Mouse (Mus musculus): ENCODE data around the gene Tspyl3.

The Tspyl3 gene

GRCm38 (mm10) chr2:153227959-153228358, 2.7 kb upstream of the Tspyl3 start:
- DNase-seq (ENCODE audit: low spot score) = no peak

- no peak for DNase-seq (ENCODE audit: low spot score)
Observed at GRCm38 (mm10) chr2:153225595-153225953, 333 bp upstream of the Tspyl3 start.

- no peak for DNase-seq (ENCODE audit: low spot score)
Observed at GRCm38 (mm10) chr2:153222566-153222965, 2.7 kb downstream of the Tspyl3 start.

GRCm38 (mm10) chr2:153222130-153222529, 3.1 kb downstream of the Tspyl3 start:
- no peak for DNase-seq (ENCODE audit: low spot score)

GRCm38 (mm10) chr2:153221620-153222019, 3.6 kb downstream of the Tspyl3 start:
- DNase-seq (ENCODE audit: low spot score) = no peak

DNA sequence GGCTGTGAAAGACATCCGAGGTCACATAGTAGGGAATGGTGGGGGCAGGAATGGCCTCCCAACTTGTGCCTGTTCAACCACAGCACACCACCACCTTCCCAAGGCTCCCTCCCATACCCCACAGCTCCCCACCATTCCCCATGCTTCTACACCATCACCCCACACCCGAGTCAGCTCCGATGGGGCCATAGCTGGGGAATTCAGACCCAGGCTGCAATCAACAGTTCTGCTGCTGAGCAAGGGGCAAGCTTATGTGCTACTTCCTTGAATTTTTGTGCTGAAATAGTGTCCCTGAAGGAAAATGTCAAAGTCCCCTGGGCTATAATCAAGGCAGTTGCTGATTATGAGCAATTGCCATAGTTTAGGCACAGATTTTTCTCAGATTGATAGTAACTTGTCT, 6.7 kb downstream of the Tspyl3 start:
- no peak for DNase-seq (ENCODE audit: low spot score)

DNA sequence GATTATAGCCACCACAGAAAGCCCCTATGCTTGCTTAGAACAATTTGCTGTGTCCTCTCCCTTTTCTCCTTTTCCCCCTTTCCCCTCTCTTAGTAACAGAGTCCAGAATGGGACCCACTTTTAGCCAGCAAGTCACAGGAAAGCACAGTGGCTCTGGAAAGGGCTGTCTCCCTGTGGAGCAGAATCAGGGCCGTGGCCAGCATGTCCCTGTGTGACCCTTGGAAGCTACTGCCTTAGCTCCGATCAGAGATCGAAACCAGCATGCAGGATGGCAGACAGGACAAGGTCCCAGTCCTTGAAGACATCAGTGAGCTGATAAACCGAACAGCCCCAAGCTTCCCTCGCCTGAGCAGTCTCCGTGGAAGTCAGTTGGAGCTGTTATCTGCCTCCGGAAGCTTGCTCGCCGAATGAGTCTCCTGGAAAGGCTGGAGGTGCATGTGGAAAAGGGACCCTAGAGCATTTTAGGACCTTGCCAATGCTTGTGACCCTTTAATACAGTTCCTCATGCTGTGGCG, 7.4 kb downstream of the Tspyl3 start:
- DNase-seq (ENCODE audit: low spot score) = no peak

DNA sequence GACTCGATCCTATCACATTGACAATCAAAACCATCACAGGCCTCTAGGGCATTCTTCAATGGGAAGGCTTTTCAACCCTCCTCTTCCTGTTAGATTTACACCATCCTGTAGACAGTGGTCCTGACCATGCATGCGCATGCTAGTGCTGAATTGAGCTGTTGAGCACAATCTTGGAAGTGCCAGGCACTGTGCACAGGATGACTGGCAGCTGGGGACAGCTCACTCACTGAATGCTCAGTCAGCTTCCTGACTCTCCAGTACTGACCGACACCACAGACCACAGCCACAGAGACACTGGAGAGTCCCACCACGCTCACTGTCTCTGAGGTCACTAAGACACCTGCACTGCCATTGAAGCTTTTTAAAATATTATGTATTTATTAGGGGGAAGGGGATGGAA, 9.8 kb downstream of the Tspyl3 start:
- no peak for DNase-seq (ENCODE audit: low spot score)

DNA sequence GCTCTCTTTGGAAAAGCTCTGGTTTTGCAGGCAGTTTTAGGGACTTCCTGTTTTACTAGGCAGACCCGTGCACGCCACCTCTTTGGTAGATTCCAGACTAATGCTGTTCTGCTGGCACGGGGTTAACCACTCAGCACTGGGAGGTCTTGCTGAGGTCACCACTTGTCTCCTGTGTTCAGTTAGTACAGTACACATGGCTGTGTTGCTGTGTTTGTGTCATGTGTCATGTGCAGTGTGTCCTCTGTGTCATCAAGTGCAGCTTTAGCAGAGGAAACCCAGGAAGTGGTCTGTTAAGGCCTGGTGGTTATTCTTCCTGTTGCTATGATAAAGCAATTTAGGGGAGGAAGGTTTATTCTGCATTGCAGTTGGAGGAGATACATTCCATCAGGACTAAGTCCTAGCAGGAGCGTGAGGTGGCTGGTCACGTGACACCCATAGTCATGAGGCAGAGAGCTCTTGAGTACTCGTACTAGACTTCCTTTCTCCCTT, 10.4 kb downstream of the Tspyl3 start:
- DNase-seq (ENCODE audit: low spot score) = no peak

DNA sequence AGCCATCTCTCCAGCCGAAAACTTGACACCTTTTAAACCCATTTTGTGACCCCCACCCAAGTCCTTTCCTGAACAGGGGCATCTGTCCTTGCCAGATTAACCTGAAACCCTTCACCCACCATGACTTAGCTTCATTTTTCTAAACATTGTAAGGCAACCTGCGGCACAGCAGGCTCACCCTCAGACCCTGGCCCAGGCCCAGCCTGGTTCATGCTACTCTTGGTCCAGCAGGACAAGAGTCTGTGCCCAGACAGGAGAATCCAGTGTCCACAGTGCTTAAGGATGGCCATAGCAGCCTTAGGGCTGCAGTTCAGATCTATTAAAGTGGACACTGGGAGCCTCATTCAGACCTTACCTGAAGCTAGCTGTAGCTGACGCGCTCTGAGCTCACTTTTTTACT, 11.9 kb downstream of the Tspyl3 start:
- no peak for DNase-seq (ENCODE audit: low spot score)

DNA sequence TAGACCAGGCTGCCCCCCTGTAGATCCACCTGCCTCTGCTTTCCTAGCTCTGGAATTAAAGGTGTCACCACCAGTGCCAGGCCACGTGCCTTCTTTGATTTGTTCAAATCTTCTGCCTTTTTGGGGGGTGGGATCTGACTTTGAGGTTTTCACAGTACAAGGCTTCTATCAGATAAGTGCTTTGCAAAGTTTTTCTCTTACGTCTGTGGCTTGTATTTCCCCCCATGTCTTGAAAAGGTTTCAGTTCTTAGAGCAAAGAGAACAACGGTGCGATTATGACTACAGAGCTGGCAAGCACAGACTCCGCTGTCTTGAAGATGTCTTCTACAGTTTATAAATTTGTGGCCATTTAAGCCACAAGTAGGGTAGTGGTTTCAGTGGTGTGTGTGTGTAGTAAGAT, 13.8 kb downstream of the Tspyl3 start:
- DNase-seq (ENCODE audit: low spot score) = no peak

DNA sequence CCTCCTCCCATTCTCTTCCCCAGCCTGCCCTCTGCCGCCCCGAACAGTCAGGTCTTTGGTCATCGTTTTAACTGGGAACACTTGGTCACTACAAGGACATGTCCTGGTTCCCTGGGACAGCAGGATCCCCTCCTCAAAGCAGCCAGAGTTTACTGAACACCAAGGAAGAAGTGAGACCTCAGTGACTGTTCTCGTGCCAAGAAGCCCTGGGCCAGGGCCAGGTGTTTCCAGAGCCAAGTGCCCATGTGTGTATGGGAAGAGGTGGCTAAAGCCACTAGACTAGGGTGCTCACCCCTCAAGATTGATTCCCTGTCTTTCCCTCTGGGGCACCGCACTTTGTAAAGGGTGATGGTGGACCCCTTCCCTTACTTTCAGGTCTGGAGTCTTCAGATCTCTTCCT, 16.0 kb downstream of the Tspyl3 start:
- DNase-seq (ENCODE audit: low spot score) = no peak

GRCm38 (mm10) chr2:153208149-153208548, 17.1 kb downstream of the Tspyl3 start:
- DNase-seq (ENCODE audit: low spot score) = no peak

GRCm38 (mm10) chr2:153202766-153203165, 22.5 kb downstream of the Tspyl3 start:
- no peak for DNase-seq (ENCODE audit: low spot score)

GRCm38 (mm10) chr2:153199114-153199513, 26.1 kb downstream of the Tspyl3 start:
- no peak for DNase-seq (ENCODE audit: low spot score)

DNA sequence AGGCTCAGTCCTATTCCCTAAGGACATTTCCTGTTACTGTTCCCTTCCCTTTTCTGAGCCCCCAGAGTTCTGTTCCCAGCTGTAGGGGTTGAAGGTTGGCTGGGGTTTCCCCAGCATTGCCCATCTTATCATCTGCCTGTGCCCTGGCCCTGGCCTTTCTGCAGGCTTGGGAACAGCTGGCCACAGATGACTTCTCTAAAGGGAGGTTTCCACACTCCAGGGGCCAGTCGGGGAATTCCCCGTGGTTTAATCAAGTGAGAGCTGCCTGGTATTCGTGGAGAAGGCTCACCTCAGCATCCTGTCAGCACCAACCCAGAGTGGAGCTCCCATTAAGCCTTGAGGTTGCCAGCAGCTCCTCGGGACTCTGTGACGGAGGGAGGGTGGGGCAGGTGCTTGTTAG, 26.8 kb downstream of the Tspyl3 start:
- no peak for DNase-seq (ENCODE audit: low spot score)

DNA sequence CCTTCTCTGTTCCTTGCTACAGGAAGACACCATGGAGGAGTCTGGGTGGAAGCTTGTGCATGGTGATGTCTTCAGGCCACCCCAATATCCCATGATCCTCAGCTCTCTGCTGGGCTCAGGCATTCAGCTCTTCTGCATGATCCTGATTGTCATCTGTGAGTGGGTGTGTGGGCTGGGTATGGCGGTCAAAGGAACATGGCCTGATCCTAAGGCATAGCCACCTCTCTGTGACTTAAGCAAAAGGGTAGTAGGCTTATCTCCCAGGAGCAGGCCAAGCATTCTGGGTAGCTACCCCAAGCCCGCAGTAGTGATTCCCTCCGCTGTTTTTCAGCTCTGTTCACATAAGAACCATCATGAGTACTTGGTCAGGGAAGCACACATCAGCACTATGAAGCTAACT, 31.0 kb downstream of the Tspyl3 start:
- DNase-seq (ENCODE audit: low spot score) = no peak

DNA sequence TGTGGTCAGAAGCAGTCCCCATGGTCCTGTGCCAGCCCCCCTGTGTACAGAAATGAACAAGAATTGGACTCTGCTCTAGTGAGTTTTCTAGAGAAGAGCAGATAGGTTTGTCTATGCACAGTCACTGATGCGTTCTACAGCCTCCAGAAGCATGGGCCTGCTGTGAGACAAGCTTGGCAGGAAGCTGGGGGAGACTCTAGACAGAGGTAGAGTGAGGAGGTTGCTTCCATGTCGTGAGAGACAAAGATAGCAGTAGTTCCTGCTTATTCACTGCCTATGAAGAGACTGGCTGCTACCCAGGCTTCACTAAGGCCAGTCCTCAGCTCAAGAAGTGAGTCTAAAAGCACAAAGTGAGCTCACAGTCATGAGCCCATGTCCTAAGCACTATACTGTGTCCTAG, 34.0 kb downstream of the Tspyl3 start:
- no peak for DNase-seq (ENCODE audit: low spot score)

DNA sequence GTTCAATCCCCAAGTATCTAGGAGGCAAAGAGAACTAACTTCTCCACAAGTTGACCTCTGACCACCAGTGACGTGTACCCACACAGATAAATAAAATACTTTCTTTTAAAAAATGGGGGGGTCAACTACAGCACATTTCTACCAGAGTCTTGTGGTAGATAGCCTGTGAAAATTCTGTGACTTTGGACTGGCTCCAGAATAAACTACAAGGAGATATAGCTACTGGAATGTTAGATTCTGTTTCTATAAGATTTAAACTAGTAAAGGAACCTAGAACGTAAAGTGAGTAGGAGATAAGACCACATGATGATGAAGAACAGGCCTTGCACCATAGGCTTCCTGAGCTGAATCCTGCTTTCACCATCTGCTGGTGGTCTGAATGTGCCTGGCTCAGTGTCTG, 37.4 kb downstream of the Tspyl3 start:
- no peak for DNase-seq (ENCODE audit: low spot score)

- no peak for DNase-seq (ENCODE audit: low spot score)
Observed at GRCm38 (mm10) chr2:153186176-153186591, 39.1 kb downstream of the Tspyl3 start.

- no peak for DNase-seq (ENCODE audit: low spot score)
Observed at GRCm38 (mm10) chr2:153179961-153180360, 45.3 kb downstream of the Tspyl3 start.

GRCm38 (mm10) chr2:153179126-153179860, 45.9 kb downstream of the Tspyl3 start:
- DNase-seq (ENCODE audit: low spot score) = no peak

- DNase-seq (ENCODE audit: low spot score) = no peak
Observed at GRCm38 (mm10) chr2:153177188-153177587, 48.1 kb downstream of the Tspyl3 start.

GRCm38 (mm10) chr2:153175995-153176570, 49.2 kb downstream of the Tspyl3 start:
- DNase-seq (ENCODE audit: low spot score) = no peak
